Mouse (Mus musculus) thymus, postnatal 4 days (tissue): ENCODE results near the gene Hyal4.

Experiments
- DNase-seq: peaks from one replicate; pipeline ENCODE4 v3.0.0; 2021

Hyal4 gene

DNA sequence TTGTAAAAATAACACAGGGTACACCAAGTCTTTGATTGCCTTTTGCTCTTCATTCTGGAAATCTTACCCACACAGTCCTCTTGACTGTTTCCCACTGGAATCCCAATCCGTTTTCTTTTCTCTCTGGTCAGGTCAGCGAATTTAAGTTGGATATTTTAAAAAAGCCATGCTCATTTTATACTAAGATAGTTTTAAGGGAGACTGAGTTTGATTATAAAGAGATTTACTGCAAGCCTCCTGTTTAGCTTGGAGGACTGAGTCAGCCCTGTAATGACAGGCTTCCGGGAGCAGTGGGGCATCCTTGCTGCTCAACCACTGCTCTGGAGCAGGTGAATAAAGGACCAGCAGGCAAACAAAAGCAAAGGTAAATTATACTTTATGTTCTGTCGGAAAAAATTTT is at the start of gene Hyal4:
Gene Hyal4 (plus strand): TSS at position 301 of the 400 bp plus-strand sequence.
- DNase-seq, result no peak

DNA sequence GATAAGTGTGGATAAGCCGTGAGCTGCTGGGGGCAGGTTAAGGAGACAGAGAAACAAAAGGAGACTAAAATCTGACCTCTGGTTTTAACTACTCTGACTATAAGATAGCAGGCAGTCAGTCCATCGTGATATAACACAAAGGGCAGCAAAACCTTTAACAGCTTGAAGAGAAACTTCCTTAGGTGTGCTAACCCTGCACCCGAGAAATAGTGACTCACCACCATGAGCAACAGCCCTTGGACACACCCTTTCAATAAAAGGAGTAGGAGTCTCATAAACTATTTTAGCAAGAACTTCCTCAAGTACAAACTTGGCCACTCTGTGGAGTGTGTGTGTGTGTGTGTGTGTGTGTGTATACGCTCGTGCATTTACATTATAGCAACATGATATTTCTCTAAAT is 41.0 kb upstream of the Hyal4 start:
- DNase-seq, result no peak

DNA sequence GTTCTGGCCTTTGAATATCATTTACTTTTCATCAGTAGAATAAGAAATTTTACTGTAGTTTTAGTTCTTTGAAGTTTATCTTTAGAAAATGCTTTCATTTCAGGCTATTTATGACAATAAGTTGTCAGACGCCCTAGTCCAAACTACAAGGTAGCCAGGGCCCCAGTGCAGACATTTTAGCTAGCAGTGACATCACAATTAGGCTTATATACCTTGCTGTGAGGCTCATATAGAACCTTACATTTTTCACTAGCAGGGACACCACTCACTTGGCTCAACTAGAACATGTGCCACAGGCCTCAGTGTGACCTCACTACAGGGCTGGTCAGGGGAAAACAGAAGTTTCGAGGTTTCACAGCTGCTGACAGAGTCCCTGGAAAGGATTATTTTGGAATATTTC is 40.6 kb upstream of the Hyal4 start:
- DNase-seq, result no peak

DNA sequence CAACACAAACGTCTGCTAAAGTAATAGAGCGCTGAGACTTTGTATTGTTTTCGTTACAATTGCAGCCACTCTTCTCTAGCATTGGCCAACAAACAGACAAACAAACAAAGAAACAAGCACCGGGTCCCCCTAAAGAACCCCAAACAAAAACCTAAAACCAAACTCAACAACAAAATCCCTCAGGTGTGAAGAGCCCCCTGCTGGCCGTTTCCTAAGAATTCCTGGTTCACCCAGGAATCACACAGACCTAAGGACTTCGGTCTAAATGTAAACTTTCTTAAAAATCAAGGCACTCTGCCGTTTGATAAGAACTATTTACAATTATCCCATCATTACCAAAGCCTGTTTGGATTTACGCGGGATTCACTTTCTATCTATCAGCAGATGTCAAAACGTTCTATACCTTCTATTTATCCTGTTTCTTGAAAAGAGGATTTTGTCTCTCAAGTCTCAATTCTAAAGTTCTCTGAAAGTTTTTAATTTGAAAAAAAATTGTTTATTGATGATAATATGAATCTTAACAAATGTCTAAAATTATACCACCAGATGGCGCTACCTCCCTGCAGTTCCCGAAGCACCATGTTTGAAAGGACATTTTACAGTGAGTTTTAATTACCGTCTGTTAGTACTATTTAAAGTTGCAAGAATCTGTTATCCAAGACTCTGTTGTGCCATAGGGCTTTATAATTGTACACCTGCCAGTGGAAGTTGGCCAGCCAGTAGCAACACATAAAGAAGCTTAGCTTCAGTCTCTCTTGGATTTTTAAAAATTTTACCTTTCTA is 26.6 kb upstream of the Hyal4 start:
- DNase-seq, result peak; percentile 39

DNA sequence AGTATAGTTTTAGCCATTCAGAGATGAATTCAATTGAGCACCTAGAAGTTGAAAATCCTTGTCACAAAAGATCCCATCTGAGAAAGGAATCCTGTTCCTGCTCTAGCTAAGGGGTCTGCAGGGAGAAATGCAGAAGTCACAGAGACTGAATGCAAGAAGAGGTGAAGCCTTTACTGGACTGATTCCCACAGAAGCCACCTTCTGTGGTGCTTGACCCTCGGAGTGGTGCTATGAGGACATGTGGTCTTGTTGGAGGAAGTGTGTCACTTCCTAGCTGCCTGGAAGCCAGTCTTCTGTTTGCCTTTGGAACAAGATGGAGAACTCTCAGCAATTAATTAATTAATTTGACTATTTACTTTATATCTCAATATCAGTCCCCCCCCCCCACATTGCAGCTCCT is 20.0 kb upstream of the Hyal4 start:
- no peak for DNase-seq

DNA sequence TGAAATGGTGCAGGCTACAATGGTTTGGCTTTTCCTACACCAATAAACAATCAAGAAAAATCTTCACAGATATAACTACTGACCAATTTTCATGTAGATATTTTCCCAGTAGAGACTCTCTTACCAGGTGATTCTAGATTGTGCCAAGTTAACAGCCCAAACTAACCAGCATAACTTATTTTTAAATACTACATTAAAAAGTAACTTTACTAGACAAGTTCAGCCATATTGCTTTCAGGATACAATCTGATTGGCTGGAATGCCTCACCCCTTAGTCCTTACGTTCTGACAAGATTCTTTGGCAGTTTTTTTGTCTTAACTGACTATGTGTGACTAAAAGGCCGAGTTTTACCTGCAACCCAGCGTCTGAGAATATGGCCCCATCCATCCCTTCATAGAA is 15.2 kb upstream of the Hyal4 start, which contains the start of gene Hyal6:
Gene Hyal6 (plus strand): TSS at position 301 of the 400 bp plus-strand sequence.
- no peak for DNase-seq

DNA sequence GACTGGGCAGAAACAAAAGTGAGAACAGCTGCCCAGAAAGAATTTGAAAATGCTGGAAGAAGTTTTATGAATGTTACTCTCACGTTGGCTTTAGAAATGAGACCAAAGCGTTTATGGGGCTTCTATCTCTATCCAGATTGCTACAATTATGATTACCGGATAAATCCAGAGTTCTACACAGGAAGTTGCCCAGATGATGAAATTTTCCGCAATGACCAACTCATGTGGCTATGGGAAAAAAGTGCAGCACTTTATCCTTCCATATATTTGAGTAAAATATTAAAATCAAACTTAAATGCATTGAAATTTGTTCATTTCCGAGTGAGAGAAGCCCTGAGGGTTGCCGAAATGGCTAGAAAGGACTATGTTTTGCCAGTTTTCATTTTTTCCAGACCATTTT is 13.6 kb upstream of the Hyal4 start:
- no peak for DNase-seq

DNA sequence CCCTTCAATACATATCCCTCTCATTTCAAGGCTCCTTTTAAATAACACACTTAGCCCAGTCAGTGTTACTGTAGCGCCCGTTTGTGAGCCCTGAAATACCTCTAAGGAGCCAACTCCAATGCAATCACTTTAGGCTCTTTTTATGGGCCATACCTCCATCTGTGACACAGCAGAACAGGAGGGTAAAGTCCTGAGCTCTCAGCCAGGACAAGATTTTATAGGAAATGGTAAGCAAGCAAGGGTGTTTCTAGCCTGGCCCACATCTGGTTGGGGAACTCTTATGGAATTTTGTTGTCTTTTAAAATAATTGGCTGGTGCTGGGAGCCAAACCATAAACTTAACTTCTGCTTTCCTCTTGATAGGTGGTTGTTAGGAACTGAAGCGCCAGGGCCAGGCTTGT is 11.2 kb downstream of the Hyal4 start:
- no peak for DNase-seq

DNA sequence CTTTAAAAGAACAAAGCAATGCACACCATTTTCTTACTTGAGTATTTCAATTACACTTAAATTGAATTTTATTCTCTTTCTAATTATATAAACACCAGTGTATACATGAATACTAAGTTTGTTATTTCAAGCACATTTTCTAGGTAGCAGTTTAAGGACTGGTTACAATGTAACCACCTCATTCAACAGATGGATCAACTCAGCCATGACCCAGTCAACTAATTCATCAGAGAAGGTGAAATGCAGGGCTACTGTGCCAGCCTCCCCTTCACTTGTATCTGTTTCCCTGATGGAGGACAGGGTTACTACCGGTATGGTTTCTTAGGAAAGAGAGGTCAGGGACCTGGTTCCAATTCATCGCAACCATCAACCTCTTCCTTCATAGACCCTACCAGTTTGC is 18.1 kb downstream of the Hyal4 start:
- no peak for DNase-seq

DNA sequence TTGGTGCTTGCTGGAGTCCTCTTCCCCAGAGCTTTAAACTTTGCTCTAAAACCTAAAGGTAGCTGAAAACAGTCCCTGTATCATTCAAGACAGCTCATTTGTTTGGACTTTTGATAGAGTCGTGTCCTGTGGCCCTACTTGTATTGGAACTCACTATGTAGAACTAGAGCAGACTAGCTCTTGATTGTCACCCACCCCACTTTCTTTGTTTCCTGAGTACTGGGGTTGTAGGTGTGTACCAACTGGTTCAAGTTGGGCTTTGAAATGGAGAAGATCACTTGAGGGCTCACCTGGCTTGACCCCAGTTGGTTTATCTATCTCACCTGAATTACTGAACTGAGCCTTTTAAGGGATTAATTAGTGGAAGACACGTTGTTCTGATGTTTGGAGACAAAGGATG is 31.1 kb downstream of the Hyal4 start:
- no peak for DNase-seq

DNA sequence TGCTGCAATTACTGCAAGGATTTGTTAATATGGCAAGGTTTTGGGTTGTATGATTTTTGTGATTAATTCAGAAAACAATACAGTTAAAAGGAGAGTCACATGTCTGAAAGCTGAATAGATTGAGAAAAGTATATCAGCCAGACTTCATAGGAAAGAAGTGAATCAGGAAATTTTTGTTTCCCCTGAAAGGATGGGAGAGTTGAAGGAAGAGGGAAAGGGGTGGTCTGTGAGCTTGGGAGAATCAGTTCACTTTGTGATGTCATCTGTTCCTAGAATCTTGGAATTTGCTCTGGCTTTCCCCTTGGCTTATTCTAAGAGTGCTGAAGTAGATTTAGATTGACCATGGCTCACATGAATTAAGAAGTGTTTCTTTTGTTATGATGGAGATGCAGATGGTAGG is 42.8 kb downstream of the Hyal4 start, which contains the start of gene Spam1:
Gene Spam1 (plus strand): TSS at position 301 of the 400 bp plus-strand sequence.
- DNase-seq, result no peak
